ENCODE assay signal across 15 mouse cellular contexts in the genomic region with DNA sequence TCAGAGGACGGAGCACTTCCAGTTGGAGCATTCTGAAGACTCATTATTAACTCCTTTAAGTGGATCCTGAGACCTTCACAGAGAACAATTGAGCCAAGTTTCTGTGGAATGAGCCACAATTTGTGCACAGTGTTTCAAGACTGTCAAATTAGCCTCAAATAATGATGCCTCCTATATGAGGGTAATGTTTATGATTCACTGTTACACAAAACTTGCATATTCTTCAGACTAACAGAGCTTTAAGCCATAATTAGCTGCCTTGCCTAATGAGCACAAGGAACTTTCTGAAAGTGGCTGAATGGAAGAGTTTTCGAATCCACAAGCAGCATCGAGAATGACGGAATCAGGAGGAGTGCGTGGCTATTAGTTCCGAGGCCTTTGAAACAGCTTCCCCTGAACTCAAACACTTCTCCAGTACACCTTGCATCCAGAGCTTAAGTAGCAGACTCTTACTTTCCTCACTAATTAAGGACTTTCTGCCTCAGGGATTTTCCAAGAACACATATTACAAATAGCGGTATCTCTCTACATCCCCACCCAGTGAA.
"Had no signal": no experiment of that assay in that cellular context is flagged by ENCODE, and none has a peak within 500 bp of the region (broad histone marks: within the 10 kb centered on the region; RNA-seq: fewer than 3 reads in every experiment).

No protein-coding gene starts in this region.

- H3K4me3 ChIP-seq: liver, embryonic 15.5 days; neural tube, embryonic 12.5 days; stomach, embryonic 15.5 days had no signal

- H3K36me3 ChIP-seq: liver, embryonic 15.5 days; neural tube, embryonic 12.5 days; stomach, embryonic 15.5 days had no signal

- H3K9ac ChIP-seq: liver, embryonic 15.5 days; neural tube, embryonic 12.5 days; stomach, embryonic 15.5 days had no signal

- DNase-seq: kidney, adult 8-10 months; kidney, postnatal 36 days; layer of hippocampus, adult 9-11 months; layer of hippocampus, postnatal 36 days; lung, adult 2 months; lung, postnatal 36 days; right cerebral cortex, postnatal 14 days; thymus, postnatal 36 days had no signal

- H3K4me1 ChIP-seq: liver, embryonic 15.5 days; stomach, embryonic 15.5 days had no signal

- H3K27ac ChIP-seq: kidney, postnatal 0 days; liver, embryonic 15.5 days; neural tube, embryonic 12.5 days; stomach, embryonic 15.5 days had no signal

- ATAC-seq: intestine, postnatal 0 days; lung, postnatal 0 days had no signal

- H3K4me2 ChIP-seq: liver, embryonic 11.5 days; liver, embryonic 15.5 days; neural tube, embryonic 12.5 days; stomach, embryonic 15.5 days had no signal

- H3K27me3 ChIP-seq: liver, embryonic 15.5 days; neural tube, embryonic 12.5 days; stomach, embryonic 15.5 days had no signal

- H3K9me3 ChIP-seq: liver, embryonic 15.5 days; neural tube, embryonic 12.5 days; stomach, embryonic 15.5 days had no signal
